Mouse (Mus musculus): ENCODE measurements at regions not wholly inside any gene's neighbourhood (a gene's known extent, or its start where the extent isn't known, plus 50 kb on each side); places are given as distances from the start of the nearest gene placed in this dataset.

DNA sequence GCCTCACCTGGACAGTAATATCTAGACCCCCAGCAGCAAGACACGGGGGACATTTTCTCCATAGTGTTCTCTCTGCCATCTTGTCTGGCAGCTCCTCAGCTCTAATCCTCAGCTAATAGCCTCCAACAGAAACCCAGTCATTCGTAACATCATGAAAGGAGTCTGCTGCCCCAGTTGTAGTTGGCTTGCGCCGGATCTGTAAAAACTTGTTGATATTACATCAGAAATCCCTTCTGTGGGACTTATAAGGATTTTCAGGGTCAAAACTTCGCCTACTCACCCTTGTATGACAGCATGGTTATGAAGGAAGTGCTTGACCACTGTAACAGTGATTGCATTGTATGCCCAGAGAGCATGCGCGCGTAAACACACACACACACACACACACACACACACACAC, 96.8 kb upstream of the Fat1 start:
- no peak for DNase-seq (ENCODE audit: low spot score)

- DNase-seq (ENCODE audit: low spot score) = no peak
Observed at GRCm38 (mm10) chr8:44839504-44840209, 95.6 kb upstream of the Fat1 start.

- DNase-seq (ENCODE audit: low spot score) = no peak
Observed at GRCm38 (mm10) chr8:44840646-44841045, 94.6 kb upstream of the Fat1 start.

- no peak for DNase-seq (ENCODE audit: low spot score)
Observed at GRCm38 (mm10) chr8:44844362-44844761, 90.9 kb upstream of the Fat1 start.

GRCm38 (mm10) chr8:44852223-44852622, 83.0 kb upstream of the Fat1 start:
- DNase-seq (ENCODE audit: low spot score) = no peak

DNA sequence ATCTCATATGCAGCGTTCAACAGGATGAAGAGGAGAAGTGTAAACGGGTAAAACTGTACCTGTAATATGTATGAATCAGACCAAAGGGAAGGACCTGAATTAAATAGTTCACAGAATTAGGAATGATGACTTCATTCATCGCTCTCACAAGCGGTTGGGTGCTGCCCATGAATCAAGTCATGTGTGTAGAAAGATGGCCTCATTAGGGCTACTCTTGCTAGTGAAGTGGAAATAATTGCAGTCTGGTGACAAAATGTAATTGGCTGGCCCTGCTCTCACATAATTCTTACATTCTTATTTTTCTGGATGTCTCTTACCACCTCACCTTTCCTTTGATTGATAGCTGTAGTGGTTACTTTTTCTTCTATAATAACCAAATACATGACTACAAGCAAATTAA, 80.1 kb upstream of the Fat1 start:
- no peak for DNase-seq (ENCODE audit: low spot score)

GRCm38 (mm10) chr8:44867202-44867601, 68.0 kb upstream of the Fat1 start:
- DNase-seq (ENCODE audit: low spot score) = no peak

GRCm38 (mm10) chr8:44867666-44868065, 67.6 kb upstream of the Fat1 start:
- no peak for DNase-seq (ENCODE audit: low spot score)

DNA sequence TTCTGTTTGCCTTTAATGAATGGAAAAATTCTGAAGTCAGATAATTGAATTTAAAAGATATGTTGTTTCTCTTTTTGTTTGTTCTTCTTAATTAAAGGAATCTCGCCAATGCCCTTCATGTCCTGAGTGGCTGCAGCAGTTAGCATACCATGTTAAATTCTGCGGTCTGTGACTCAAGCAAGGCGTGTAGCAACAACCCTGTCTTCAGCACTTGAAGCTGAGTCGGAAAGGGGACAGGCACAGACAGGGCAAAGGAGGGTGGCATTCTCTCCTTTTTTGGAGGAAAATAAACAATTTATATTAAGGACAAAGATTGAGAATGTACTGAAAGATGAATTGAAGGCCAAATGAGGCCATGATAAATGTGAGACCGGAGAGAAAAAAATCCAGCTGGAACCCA, 58.2 kb upstream of the Fat1 start:
- DNase-seq (ENCODE audit: low spot score) = no peak

DNA sequence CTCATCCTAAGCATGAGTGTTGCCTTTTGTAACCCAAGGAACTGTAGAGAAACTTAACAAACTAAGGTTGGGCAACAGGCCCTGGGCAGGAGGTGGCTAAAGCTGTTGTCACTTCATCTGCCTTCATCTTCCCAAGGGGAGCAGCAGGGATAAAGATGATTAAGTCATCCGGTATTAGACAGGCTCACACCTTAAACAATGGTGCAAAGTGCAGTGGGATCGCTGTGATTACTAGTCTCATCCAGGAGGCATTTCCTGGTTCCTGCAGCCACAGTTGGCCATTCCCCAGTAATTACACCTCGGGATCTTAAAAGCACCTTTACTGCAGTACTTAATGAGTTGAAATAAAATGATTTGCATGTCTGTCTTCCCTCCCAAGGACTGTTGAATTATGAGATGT, 57.0 kb upstream of the Fat1 start:
- DNase-seq (ENCODE audit: low spot score) = no peak

DNA sequence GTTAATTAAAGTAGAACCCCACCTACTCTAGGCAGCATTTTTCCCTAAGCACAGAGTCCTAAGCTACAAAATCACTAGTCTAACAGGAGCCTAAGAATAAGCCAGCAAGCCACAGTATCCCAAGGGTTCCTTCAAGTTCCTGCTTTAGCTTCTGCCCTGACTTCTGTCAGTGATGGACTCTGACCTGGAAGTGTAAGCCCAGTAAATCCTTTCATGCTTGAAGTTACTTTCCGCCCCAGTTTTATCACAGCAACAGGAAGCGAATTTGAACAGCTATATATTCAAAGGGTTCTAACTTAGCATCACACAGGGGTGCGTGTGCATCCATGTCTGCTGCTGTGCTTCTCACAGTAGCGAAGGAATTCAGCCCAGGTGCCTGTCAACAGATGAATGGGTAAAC, 56.1 kb upstream of the Fat1 start:
- DNase-seq (ENCODE audit: low spot score) = no peak

DNA sequence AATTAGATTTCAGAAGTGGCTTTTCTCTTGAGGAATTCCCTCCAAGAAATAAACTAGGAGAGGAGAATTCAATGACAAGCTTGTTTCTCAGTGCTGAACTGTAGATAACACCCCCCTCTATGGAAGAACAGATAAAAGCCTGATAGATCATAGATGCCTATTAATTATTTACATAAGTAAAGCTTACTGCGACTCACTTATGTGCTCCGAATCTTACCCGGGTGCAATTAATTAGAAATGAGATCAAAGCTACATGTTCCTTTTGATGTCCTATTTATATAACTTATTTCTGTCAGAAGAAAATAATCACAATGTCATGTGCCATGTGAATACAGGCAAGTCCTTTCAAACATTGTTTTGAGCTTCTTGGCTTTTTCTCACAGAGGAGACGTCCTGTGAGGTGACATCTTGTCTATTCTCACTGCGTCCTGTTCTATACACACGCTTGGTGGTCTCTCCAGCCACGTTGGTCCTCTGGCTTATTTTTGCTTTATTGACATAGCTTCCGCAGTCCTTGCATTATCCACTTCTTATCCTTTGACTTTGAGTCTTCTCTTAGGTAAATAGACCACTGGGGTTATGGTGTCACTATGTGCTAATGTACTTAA, 50.7 kb upstream of the Fat1 start:
- DNase-seq (ENCODE audit: low spot score) = no peak

Measured in gastrocnemius, adult 18-20 months (tissue).